Mouse (Mus musculus): Measurements from ENCODE around the gene Olfr180.

DNA sequence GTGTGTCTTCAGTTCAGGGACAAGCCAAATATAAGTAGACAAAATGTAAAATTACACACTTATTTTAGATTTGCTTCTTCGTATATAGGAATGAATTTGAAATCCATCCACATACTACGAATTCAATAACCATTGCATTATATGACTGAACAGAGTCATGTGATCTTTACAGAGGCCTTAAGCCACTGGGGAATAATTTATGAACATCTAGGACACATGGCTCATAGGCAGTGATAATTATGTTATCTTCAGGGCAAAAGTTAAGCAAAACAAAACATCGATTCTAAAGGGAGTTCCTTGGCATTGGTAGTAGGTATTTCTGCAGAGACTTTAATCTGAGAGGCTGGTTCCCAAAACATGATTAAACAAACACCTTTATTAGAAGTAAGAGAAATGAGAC lies 37.2 kb downstream of the Olfr180 start, which contains the start of gene Olfr178:
- TF ChIP-seq CTCF (IDR thresholded peaks at IDR 0.05; ENCODE audit: control insufficient read depth, insufficient read depth, low read length) (no peak), POLR2A (IDR thresholded peaks at IDR 0.05; ENCODE audit: borderline replicate concordance, control insufficient read depth, low read depth, low read length) (no peak)

Measured in bone marrow, adult 2 months (tissue).